Mouse (Mus musculus) heart, postnatal 0 days (tissue): ENCODE data around the gene Ccdc137. TPM values are rescaled to one million over a fixed set of nuclear protein-coding genes. Genes with fewer than 3 reads are reported as not detected.

Experiments
- ATAC-seq: fragments of 200-750 bp; cut with Nextera tagmentation; 2 replicates; pipeline ENCODE4 v1.8.0; 2017; ENCODE audit warnings: low read depth, moderate number of reproducible peaks, moderate library complexity; ENCODE audit not compliant: insufficient read depth
- DNase-seq: peaks from one replicate; pipeline ENCODE4 v3.0.0-alpha.2; 2016; ENCODE audit warnings: low spot score
- H3K27ac ChIP-seq: fragments of 300-500 bp; sonication (generic); 2 replicates; pipeline ENCODE4 v1.5.1; 2014; ENCODE audit warnings: low read depth, mild to moderate bottlenecking
- H3K27me3 ChIP-seq: fragments of 300-500 bp; sonication (generic); 2 replicates; pipeline ENCODE4 v1.6.1; 2014; ENCODE audit warnings: low read length, mixed read lengths; ENCODE audit not compliant: control insufficient read depth, insufficient read depth
- H3K36me3 ChIP-seq: fragments of 300-500 bp; sonication (generic); replicated peaks from 2 replicates; pipeline ENCODE4 v1.6.1; 2014; ENCODE audit warnings: low read length, mixed read lengths; ENCODE audit not compliant: control insufficient read depth, insufficient read depth
- H3K4me1 ChIP-seq: fragments of 300-500 bp; sonication (generic); 2 replicates; pipeline ENCODE4 v1.6.1; 2014; ENCODE audit warnings: antibody characterized with exemption; ENCODE audit not compliant: control insufficient read depth, insufficient read depth
- H3K4me2 ChIP-seq: fragments of 300-500 bp; sonication (generic); 2 replicates; pipeline ENCODE4 v1.6.1; 2014; ENCODE audit warnings: low read depth, mild to moderate bottlenecking, low read length, moderate library complexity
- H3K4me3 ChIP-seq: fragments of 300-500 bp; sonication (generic); 2 replicates; pipeline ENCODE4 v1.5.1; 2014; ENCODE audit warnings: low read depth, low read length
- H3K9ac ChIP-seq: fragments of 300-500 bp; sonication (generic); replicated peaks from 2 replicates; pipeline ENCODE4 v1.6.1; 2014; ENCODE audit warnings: low read depth, low read length, mixed read lengths
- H3K9me3 ChIP-seq: fragments of 300-500 bp; sonication (generic); replicated peaks from 2 replicates; pipeline ENCODE4 v1.6.1; 2016; ENCODE audit warnings: low read length; ENCODE audit not compliant: control insufficient read depth
- CTCF ChIP-seq: IDR thresholded peaks from 2 replicates; pipeline ENCODE4 v1.5.1; 2016; ENCODE audit warnings: antibody characterized with exemption, control low read depth, low read depth
- EP300 ChIP-seq: IDR thresholded peaks from 2 replicates; pipeline ENCODE4 v1.6.1; 2016; ENCODE audit warnings: antibody characterized with exemption, low read depth
- WGBS: fragments of 180-500 bp; shearing (Covaris S2); extraction: QIAGEN DNeasy Blood & Tissue Kit; methylation state at CpG from one replicate; pipeline ENCODE4 v1.1.7; 2014; 5-methylcytosine and 5-hydroxymethylcytosine counted together
- polyA plus RNA-seq: library from polyadenylated mRNA; unstranded; fragments of >200 nt; fragmentation: Nextera tagmentation; extraction: Ambion mirVana; gene quantifications from 2 replicates; pipeline ENCODE4 v1.2.1, GENCODE M21; 2015
- total RNA-seq: library from RNA; depleted of rRNA; stranded (reverse); fragments of >200 nt; gene quantifications from 2 replicates; pipeline ENCODE4 v1.2.3, GENCODE M21; 2014; ENCODE audit warnings: low replicate concordance

Ccdc137 gene
- total and polyA plus RNA-seq, 2 experiments from 2014 or later: 4.7 to 11.2 TPM

DNA sequence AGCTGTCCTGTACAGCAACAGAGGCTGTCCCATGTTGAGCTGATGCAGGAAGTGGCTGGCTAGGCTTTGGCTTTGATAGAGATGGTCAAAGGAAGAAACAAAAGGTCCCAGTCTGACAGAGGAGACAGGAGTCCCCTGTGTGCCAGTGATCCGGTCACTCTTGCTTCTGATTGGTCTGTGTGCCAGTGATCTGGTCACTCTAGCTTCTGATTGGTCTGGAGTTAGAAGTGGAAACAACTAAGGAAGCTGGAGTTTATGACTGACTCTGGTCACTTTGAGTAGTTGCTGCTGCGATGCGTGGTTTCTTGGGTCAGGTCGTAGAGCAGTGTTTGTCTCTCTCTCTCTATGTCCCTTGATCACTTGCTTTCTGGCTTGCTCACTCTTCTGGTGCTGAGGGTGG is 43.8 kb downstream of the Ccdc137 start:
- Histone ChIP-seq H3K9ac (no peak overlapping the region), H3K4me1 (peaks cover 8% of the 10 kb centered on the region), H3K4me2 (no peak overlapping the region), H3K4me3 (no peak overlapping the region), H3K27me3 (no peaks in the 10 kb centered on the region), H3K9me3 (no peaks in the 10 kb centered on the region), H3K36me3 (peaks cover 21% of the 10 kb centered on the region), H3K27ac (no peak overlapping the region)
- WGBS: 85% methylated on average over 4 of the region's 4 CpGs
- TF ChIP-seq CTCF (no peak), EP300 (no peak)
- DNase-seq (no peak), ATAC-seq (no peak)

DNA sequence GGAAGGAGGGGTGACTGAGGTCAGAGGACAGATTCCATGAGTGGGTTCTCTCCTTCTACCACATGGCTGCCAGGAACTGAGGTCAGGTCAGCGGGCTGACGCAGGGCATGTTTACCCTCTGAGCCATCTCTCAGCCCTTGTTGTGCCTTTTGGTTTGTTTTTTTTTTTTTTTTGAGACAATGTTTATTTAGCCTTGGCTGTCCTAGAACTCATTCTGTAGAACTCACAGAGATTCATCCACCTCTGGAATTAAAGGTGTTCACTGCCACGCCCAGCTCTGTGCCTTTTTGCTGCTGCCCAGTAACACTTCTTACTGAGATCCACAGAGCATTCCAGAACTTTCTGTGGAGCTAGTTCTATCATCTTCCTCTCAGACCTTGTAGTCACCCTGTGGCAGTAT is 47.7 kb downstream of the Ccdc137 start:
- no peaks in the 10 kb centered on the region for H3K27me3 ChIP-seq
- 84% methylated on average over 3 of the region's 3 CpGs for WGBS
- no peak overlapping the region for H3K4me3 ChIP-seq
- H3K9me3 ChIP-seq: no peaks in the 10 kb centered on the region
- no peak overlapping the region for H3K27ac ChIP-seq
- DNase-seq (no peak), ATAC-seq (no peak)
- H3K9ac ChIP-seq: no peak overlapping the region
- no peaks in the 10 kb centered on the region for H3K36me3 ChIP-seq
- H3K4me1 ChIP-seq: peaks cover 7% of the 10 kb centered on the region; the same call in 1 of the 2 replicates
- no peak overlapping the region for H3K4me2 ChIP-seq
- TF ChIP-seq CTCF (no peak), EP300 (no peak)

DNA sequence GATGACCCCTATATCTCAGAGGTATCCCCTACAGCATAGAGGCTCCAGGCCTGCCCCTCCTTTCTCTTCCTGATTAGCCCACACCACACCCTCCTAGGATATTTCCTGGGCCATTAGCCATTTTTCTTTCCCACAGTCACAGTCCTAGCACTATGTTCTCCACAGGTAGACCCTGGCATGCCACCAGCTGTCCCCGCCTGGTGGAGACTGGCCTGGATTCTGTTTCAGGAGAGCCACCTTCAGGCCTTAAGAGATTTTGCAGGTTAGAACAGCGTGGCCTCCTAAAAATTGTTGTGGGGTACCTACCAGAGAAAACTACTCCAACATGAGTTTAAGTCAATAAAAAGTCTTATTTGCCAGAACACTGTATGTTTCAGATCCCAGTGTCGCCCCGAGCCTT is 49.0 kb downstream of the Ccdc137 start:
- WGBS: 57% methylated on average over 4 of the region's 4 CpGs
- DNase-seq: peak; percentile 76
- TF ChIP-seq CTCF (peak; percentile 48), EP300 (no peak)
- no peak overlapping the region for H3K9ac ChIP-seq
- H3K4me2 ChIP-seq: no peak overlapping the region
- no peak overlapping the region for H3K4me3 ChIP-seq
- H3K27ac ChIP-seq: no peak overlapping the region
- no peaks in the 10 kb centered on the region for H3K36me3 ChIP-seq
- ATAC-seq: peak; percentile 65
- H3K27me3 ChIP-seq: no peaks in the 10 kb centered on the region
- peaks cover 9% of the 10 kb centered on the region; the same call in 1 of the 2 replicates for H3K4me1 ChIP-seq
- H3K9me3 ChIP-seq: no peaks in the 10 kb centered on the region

DNA sequence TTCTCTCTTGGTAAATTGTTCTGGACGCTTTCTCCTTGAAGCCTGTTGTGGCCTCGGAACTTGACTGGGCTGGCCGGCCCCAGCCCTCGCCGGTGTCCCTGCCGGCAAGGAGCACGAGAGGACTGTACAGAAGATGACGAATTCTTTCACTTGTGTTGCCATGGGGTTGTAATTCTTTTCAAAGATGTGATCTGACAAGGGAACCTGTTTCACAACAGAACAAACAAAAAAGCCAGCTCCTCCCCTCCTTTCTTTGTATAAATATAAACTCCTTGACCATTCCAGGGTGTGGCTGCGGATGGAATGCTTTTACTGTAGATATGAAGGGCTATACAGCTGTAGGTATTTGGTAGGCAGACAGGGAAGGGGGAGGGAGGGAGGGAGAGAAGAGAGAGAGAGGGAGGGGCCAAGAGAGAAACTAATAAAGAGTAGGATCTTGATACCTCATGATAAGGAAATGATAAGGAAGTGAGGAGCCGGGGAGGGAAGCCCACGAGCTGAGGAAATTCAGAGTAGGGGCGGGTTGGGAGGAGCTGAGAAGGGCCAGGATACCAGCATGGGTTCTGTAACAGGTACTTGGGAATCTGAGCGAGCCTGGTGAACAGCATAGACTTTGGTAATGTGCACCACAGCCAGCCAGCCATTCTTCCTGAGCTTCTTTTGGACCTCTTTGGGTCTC is 49.8 kb downstream of the Ccdc137 start:
- DNase-seq: no peak
- Histone ChIP-seq H3K4me1 (peaks cover 9% of the 10 kb centered on the region; the same call in 1 of the 2 replicates), H3K36me3 (no peaks in the 10 kb centered on the region), H3K4me2 (no peak overlapping the region), H3K27me3 (no peaks in the 10 kb centered on the region), H3K9ac (no peak overlapping the region), H3K27ac (no peak overlapping the region), H3K4me3 (no peak overlapping the region), H3K9me3 (no peaks in the 10 kb centered on the region)
- no peak for ATAC-seq
- TF ChIP-seq EP300: no peak
- no peak for TF ChIP-seq CTCF
- 70% methylated on average over 13 of the region's 13 CpGs for WGBS

DNA sequence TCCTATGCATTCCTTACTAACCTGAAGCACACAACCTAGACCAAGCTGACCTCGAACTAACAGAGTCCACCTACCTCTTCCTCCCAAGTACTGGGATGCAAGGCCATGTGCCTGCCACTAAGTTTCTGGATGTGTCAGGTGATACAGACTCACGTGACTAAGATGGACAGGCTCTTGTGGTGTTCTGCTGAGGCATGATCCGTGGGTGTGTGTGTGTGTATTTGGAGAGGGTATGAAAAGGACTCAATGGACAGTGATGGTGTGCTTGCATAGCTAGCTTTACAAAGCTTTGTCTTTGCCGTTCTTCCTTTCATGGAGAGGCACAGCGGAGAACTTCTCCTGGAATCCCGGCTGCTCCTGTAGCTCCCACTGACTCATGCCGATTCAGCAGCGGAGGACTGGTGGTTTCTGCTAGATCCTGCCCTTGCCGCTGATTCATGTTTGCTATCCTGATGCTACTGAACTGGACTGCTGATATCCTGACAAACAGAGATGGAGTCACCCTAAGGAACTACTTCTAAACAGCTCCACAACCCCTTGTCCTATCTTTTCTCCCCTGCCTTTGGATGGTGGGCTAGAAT is 50.5 kb downstream of the Ccdc137 start:
- TF ChIP-seq EP300 (no peak), CTCF (no peak)
- no peak for ATAC-seq
- H3K27ac ChIP-seq: no peak overlapping the region

DNA sequence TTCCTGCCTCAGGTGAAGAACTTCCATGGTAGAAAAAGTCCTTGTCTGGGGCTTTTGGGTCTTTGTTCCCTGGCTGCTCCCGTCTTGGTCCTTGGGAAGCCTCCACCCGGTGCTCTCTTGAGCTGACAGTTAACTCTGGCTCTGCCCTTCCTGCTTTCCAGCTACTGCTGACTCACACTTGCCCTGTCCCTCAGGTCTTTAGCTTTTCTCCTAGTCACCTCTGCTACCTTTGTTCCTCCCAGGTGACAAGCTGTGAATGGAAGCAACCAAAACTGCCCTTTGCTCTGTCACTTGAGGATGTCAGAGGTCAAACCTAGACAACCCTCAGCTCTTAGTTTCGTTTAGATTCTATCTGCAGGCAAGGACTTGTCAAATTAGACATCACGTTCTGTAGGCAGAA is 52.0 kb downstream of the Ccdc137 start:
- Histone ChIP-seq H3K4me1 (peaks cover 9% of the 10 kb centered on the region; the same call in 1 of the 2 replicates), H3K4me3 (no peak overlapping the region), H3K27ac (peak overlapping the region; percentile 61; the same call in 1 of the 2 replicates), H3K36me3 (no peaks in the 10 kb centered on the region), H3K4me2 (peak overlapping the region; percentile 57; the same call in 1 of the 2 replicates), H3K9ac (0 out of 2 replicates have a peak overlapping the region, but pooled peaks have one; percentile 50), H3K27me3 (no peaks in the 10 kb centered on the region), H3K9me3 (no peaks in the 10 kb centered on the region)
- WGBS: 50% methylated on average over 4 of the region's 4 CpGs
- DNase-seq: no peak
- no peak for ATAC-seq
- no peak for TF ChIP-seq EP300
- TF ChIP-seq CTCF: no peak

More for the DNA sequence above, 50.5 kb downstream of the Ccdc137 start:
- H3K36me3 ChIP-seq: no peaks in the 10 kb centered on the region
- H3K4me3 ChIP-seq: no peak overlapping the region
- peaks cover 9% of the 10 kb centered on the region; the same call in 1 of the 2 replicates for H3K4me1 ChIP-seq
- H3K9ac ChIP-seq: no peak overlapping the region
- DNase-seq: no peak
- no peaks in the 10 kb centered on the region for H3K9me3 ChIP-seq
- no peak overlapping the region for H3K4me2 ChIP-seq
- no peaks in the 10 kb centered on the region for H3K27me3 ChIP-seq
- WGBS: 69% methylated on average over 9 of the region's 9 CpGs
